Mouse (Mus musculus) inflammation-experienced regulatory T-cells, adult 16 weeks (primary cell): ENCODE data around the gene Speer4f2. TPM values are rescaled to one million over a fixed set of nuclear protein-coding genes. Genes with fewer than 3 reads are reported as not detected.

ENCODE experiments used
- polyA plus RNA-seq: library from polyadenylated mRNA; unstranded; fragments of 100-300 nt; shearing (Covaris generic); gene quantifications from one replicate; pipeline ENCODE4 v1.2.1, GENCODE M21; 2017

Gene Speer4f2
- not detected for polyA plus RNA-seq

DNA sequence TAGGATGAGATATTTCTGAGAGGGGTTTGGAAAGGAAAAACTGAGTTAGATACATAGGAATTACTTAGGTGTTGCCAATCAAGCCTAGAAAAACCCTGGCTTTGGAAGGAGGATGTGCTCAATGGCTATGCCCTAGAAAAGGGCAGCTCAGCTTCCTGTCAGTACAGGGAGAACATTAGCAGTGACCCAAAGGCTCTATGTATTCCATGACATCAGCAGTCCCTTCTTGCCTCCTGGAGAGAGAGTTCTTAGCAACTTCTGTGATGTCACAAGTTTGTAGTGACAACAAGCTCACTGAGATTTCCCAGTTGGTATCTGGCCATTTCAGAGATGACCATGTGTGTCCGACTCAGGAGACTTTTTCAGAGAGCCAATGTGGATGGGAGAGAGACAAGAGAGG lies at the start of gene Speer4f2:
Speer4f2 (plus strand) TSS at position 301 of the 400 bp plus-strand sequence.

Other genes with a start within 250 kb of the Speer4f2 start
- not detected for gene Speer4f1, start 102.9 kb downstream of the Speer4f2 start, polyA plus RNA-seq
- gene Sema3c, start 201.1 kb downstream of the Speer4f2 start, polyA plus RNA-seq: not detected